Mouse (Mus musculus) stomach, embryonic 16.5 days (tissue): Measurements from ENCODE around the gene Cideb. TPM values are rescaled to one million over a fixed set of nuclear protein-coding genes. Genes with fewer than 3 reads are reported as not detected.
A peak's percentile ranks its signal among the peaks of the same experiment; 100 is the strongest.

Source experiments
- ATAC-seq: fragments of 200-750 bp; cut with Nextera tagmentation; 2 replicates; pipeline ENCODE4 v1.8.0; 2017; ENCODE audit warnings: moderate number of reproducible peaks, moderate TSS enrichment; ENCODE audit not compliant: insufficient read depth, low FRiP score
- H3K27ac ChIP-seq: fragments of 300-500 bp; sonication (generic); 2 replicates; pipeline ENCODE4 v1.5.1; 2014; ENCODE audit warnings: low read length
- H3K27me3 ChIP-seq: fragments of 300-500 bp; sonication (generic); 2 replicates; pipeline ENCODE4 v1.6.1; 2014; ENCODE audit warnings: low read length, control low read depth, mixed read lengths; ENCODE audit not compliant: control insufficient read depth, insufficient read depth
- H3K36me3 ChIP-seq: fragments of 300-500 bp; sonication (generic); 2 replicates; pipeline ENCODE4 v1.6.1; 2014; ENCODE audit warnings: low read length; ENCODE audit not compliant: control insufficient read depth, insufficient read depth
- H3K4me1 ChIP-seq: fragments of 300-500 bp; sonication (generic); 2 replicates; pipeline ENCODE4 v1.6.1; 2014; ENCODE audit warnings: low read length, control low read depth, mixed read lengths; ENCODE audit not compliant: control insufficient read depth, insufficient read depth
- H3K4me2 ChIP-seq: fragments of 300-500 bp; sonication (generic); 2 replicates; pipeline ENCODE4 v1.6.1; 2014; ENCODE audit warnings: low read depth, low read length, mixed read lengths
- H3K4me3 ChIP-seq: fragments of 300-500 bp; sonication (generic); replicated peaks from 2 replicates; pipeline ENCODE4 v1.5.1; 2014; ENCODE audit warnings: mild to moderate bottlenecking, low read length
- H3K9ac ChIP-seq: fragments of 300-500 bp; sonication (generic); 2 replicates; pipeline ENCODE4 v1.6.1; 2014; ENCODE audit warnings: low read length
- H3K9me3 ChIP-seq: fragments of 300-500 bp; sonication (generic); replicated peaks from 2 replicates; pipeline ENCODE4 v1.6.1; 2016; ENCODE audit warnings: low read length, control low read depth; ENCODE audit not compliant: control insufficient read depth
- WGBS: fragments of 180-500 bp; shearing (Covaris S2); extraction: QIAGEN DNeasy Blood & Tissue Kit; methylation state at CpG from one replicate; pipeline ENCODE4 v1.1.7; 2014; 5-methylcytosine and 5-hydroxymethylcytosine counted together
- polyA plus RNA-seq: library from polyadenylated mRNA; unstranded; fragments of >200 nt; fragmentation: Nextera tagmentation; extraction: Ambion mirVana; gene quantifications from 2 replicates; pipeline ENCODE4 v1.2.1, GENCODE M21; 2015

Gene Cideb
- polyA plus RNA-seq, 1 experiment from 2014 or later = 15.1 TPM

DNA sequence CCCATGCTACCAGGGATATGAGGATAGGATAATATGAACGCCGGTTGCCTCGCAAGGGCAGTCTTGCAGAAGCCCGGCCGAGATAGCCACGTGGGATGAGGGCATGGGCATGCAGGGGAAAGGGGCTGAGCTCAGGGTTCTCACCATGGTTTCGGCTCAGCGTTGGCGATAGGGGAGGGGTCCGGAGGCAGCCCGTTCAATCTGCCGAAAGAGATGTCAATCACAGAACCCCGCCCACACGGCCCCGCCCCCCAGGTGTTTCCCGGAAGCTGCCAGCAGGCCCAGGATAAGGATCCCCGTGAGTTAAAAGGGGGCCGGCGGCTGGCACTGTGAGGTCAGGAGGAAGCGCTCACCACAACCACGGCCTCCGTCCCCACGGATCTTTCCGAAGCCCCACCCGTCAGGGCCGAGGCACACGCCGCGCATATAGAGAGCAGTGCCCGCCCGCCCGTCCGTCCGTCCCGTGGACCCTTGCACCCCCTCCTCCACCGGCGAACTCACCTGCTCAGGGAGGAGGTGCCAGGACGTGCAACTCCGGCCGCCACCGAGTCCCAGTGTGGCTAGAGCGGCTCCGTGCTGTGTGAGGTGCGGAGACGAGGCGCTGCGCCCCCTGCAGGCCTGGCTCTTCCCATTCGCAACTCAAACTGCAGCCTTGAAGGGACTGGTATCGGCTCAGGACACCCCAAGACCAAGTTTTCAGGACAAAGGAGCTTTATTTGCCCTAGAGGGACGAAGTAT, 36.4 kb downstream of the Cideb start, which contains the start of gene Rabggta:
Gene Rabggta (minus strand): TSS at position 564 of the 738 bp plus-strand sequence.
- peak; percentile 95 for ATAC-seq
- WGBS = under 1% methylated on average over 50 of the region's 50 CpGs
- H3K4me1 ChIP-seq = peaks cover 4% of the 10 kb centered on the region; the same call in 1 of the 2 replicates

GRCm38 (mm10) chr14:55721076-55721475, 37.2 kb downstream of the Cideb start:
- H3K4me2 ChIP-seq = peak overlapping the region; percentile 87
- no peak for ATAC-seq
- no peaks in the 10 kb centered on the region for H3K9me3 ChIP-seq
- peak overlapping the region; percentile 60 for H3K27ac ChIP-seq
- H3K9ac ChIP-seq = peak overlapping the region; percentile 92; the same call in 1 of the 2 replicates
- peaks cover 4% of the 10 kb centered on the region; the same call in 1 of the 2 replicates for H3K4me1 ChIP-seq
- H3K36me3 ChIP-seq = no peaks in the 10 kb centered on the region
- H3K4me3 ChIP-seq = peak overlapping the region; percentile 92
- H3K27me3 ChIP-seq = no peaks in the 10 kb centered on the region
- 72% methylated on average over 6 of the region's 6 CpGs for WGBS

More for the DNA sequence above, 36.4 kb downstream of the Cideb start, which contains the start of gene Rabggta:
- H3K4me3 ChIP-seq = peak within 1 kb of the TSS; percentile 92
- peak within 1 kb of the TSS; percentile 92 for H3K9ac ChIP-seq
- H3K9me3 ChIP-seq = no peaks in the 10 kb centered on the region
- no peaks in the 10 kb centered on the region for H3K27me3 ChIP-seq
- no peaks in the 10 kb centered on the region for H3K36me3 ChIP-seq
- H3K4me2 ChIP-seq = peak within 1 kb of the TSS; percentile 87
- H3K27ac ChIP-seq = peak within 1 kb of the TSS; percentile 90

- Histone ChIP-seq H3K36me3 (no peaks in the 10 kb centered on the region), H3K4me2 (peak overlapping the region; percentile 87; the same call in 1 of the 2 replicates), H3K4me1 (peaks cover 4% of the 10 kb centered on the region; the same call in 1 of the 2 replicates), H3K9me3 (no peaks in the 10 kb centered on the region), H3K27ac (no peak overlapping the region), H3K27me3 (no peaks in the 10 kb centered on the region), H3K4me3 (no peak overlapping the region), H3K9ac (no peak overlapping the region; the same call in 1 of the 2 replicates)
- 89% methylated on average over 12 of the region's 12 CpGs for WGBS
- no peak for ATAC-seq
Observed at GRCm38 (mm10) chr14:55720666-55721065, 37.6 kb downstream of the Cideb start.

DNA sequence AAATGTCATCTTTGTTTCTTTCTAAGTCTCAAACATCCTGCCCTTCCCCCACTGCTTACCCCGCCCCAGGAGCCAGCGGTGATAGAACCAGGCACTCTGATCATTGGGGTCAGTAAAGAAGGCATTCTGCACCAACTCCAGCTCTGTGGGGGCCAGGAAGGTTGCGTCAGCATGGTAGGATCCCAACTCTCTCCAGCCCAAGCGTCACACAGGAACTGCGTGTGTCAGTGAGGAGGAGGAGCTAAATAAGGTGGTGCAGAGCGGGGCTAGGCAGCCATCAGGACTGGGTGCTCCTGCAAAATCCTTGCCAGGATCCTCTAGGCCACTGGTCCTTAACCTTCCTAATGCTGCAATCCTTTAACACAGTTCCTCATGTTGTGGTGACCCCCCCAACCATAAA, 38.5 kb downstream of the Cideb start:
- Histone ChIP-seq H3K4me3 (no peak overlapping the region), H3K9ac (no peak overlapping the region), H3K27ac (no peak overlapping the region), H3K27me3 (no peaks in the 10 kb centered on the region), H3K36me3 (no peaks in the 10 kb centered on the region), H3K9me3 (no peaks in the 10 kb centered on the region), H3K4me1 (peaks cover 7% of the 10 kb centered on the region), H3K4me2 (no peak overlapping the region)
- ATAC-seq = no peak
- 80% methylated on average over 6 of the region's 6 CpGs for WGBS

DNA sequence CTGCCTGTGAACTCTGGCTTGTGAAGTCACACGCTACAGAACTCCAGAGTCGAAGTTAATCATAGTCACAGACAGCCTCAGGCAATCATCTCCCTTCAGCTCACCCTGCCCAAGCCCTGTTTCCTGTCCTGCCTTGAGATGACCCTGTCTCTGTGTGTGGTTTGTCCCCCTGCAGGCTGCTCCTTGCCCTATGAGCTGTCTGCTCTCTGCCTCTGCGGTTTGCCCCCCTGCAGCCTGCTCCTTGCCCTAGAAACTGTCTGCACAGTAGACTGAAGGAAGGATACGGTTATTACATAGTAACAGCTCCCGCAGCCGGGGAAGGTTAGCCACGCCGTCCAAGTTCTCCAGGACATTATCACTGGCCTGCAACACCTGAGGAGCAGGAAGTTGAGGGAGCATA, 41.4 kb downstream of the Cideb start:
- no peak overlapping the region for H3K27ac ChIP-seq
- no peaks in the 10 kb centered on the region for H3K9me3 ChIP-seq
- WGBS = 79% methylated on average over 8 of the region's 8 CpGs
- H3K4me2 ChIP-seq = no peak overlapping the region
- no peak overlapping the region for H3K9ac ChIP-seq
- no peaks in the 10 kb centered on the region for H3K27me3 ChIP-seq
- H3K4me3 ChIP-seq = no peak overlapping the region
- no peak for ATAC-seq
- peaks cover 20% of the 10 kb centered on the region for H3K4me1 ChIP-seq
- H3K36me3 ChIP-seq = no peaks in the 10 kb centered on the region

GRCm38 (mm10) chr14:55716271-55716670, 42.0 kb downstream of the Cideb start:
- Histone ChIP-seq H3K36me3 (no peaks in the 10 kb centered on the region), H3K27ac (peak overlapping the region; percentile 79), H3K27me3 (no peaks in the 10 kb centered on the region), H3K4me3 (no peak overlapping the region), H3K4me2 (no peak overlapping the region), H3K4me1 (peaks cover 17% of the 10 kb centered on the region), H3K9me3 (no peaks in the 10 kb centered on the region), H3K9ac (no peak overlapping the region)
- no peak for ATAC-seq
- WGBS = 92% methylated on average over 6 of the region's 6 CpGs

DNA sequence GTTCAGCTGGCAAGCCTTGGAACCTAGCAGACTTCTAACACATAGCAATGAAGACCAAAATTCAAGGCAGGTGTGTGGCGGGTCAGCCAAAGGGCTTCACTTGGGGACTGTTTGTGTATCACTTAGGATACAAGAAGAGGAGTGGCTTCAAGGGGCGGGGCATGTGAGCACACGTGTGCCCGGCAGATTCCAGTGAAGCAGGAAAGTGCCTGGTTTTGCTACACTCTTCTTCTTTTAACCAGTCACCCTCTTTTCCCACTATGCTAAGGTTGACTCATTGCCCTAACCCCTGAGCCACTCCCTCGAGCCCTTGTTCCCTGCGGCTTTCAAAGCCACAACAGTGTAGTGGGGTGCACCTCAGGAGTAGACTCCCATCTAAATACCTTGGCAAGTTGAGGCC, 43.4 kb downstream of the Cideb start:
- Histone ChIP-seq H3K4me3 (no peak overlapping the region), H3K27ac (peak overlapping the region; percentile 87), H3K36me3 (no peaks in the 10 kb centered on the region), H3K27me3 (no peaks in the 10 kb centered on the region), H3K9ac (no peak overlapping the region), H3K4me2 (no peak overlapping the region), H3K9me3 (no peaks in the 10 kb centered on the region), H3K4me1 (peaks cover 15% of the 10 kb centered on the region)
- ATAC-seq = peak; percentile 78
- 30% methylated on average over 6 of the region's 6 CpGs for WGBS

DNA sequence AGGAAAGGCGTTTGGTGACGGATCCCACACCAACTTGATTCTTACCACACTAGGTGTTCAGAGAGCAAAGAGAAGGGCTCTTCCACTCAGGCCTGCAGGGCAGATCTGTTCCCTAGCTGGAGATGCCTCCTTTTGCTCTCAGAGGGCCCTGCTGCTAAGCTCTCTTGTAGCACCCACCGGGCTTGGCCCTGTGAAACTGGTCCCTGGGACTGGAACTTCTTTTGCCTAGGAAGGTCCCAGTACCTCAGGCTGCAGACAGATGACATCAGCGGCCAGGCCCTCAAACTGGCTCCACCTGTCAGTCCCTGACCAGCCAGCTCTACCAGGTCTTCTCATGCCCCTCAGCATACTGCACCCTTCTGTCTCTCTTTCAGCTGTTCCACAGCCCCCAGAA, 44.5 kb downstream of the Cideb start, which contains the start of gene Tgm1:
Gene Tgm1 (minus strand): TSS at position 198 of the 394 bp plus-strand sequence.
- no peak for ATAC-seq
- Histone ChIP-seq H3K27me3 (no peaks in the 10 kb centered on the region), H3K4me2 (peak within 1 kb of the TSS; percentile 53), H3K27ac (peak within 1 kb of the TSS; percentile 87), H3K4me3 (peak within 1 kb of the TSS; percentile 37), H3K4me1 (peaks cover 15% of the 10 kb centered on the region), H3K9me3 (no peaks in the 10 kb centered on the region), H3K36me3 (no peaks in the 10 kb centered on the region), H3K9ac (peak within 1 kb of the TSS; percentile 68)
- 23% methylated on average over 4 of the region's 4 CpGs for WGBS

- Histone ChIP-seq H3K9me3 (no peaks in the 10 kb centered on the region), H3K4me1 (peaks cover 15% of the 10 kb centered on the region), H3K27me3 (no peaks in the 10 kb centered on the region), H3K9ac (peak overlapping the region; percentile 68), H3K36me3 (no peaks in the 10 kb centered on the region), H3K4me2 (peak overlapping the region; percentile 53), H3K27ac (peak overlapping the region; percentile 87), H3K4me3 (peak overlapping the region; percentile 37)
- WGBS = 11% methylated on average over 25 of the region's 25 CpGs
- peak; percentile 48; the same call in 1 of the 2 replicates for ATAC-seq
Observed at GRCm38 (mm10) chr14:55713007-55713728, 45.1 kb downstream of the Cideb start.
